Mouse (Mus musculus): Measurements from ENCODE around the gene Wfikkn1. TPM values are rescaled to one million over a fixed set of nuclear protein-coding genes. Genes with fewer than 3 reads are reported as not detected.
"Not testable (repeated sequence)": the region's sequence is repeated elsewhere in the genome, so short reads cannot be mapped to it uniquely, and the experiment has no call there.

Gene Wfikkn1
- polyA plus RNA-seq, 1 experiment from 2014 or later: 0.16 TPM

DNA sequence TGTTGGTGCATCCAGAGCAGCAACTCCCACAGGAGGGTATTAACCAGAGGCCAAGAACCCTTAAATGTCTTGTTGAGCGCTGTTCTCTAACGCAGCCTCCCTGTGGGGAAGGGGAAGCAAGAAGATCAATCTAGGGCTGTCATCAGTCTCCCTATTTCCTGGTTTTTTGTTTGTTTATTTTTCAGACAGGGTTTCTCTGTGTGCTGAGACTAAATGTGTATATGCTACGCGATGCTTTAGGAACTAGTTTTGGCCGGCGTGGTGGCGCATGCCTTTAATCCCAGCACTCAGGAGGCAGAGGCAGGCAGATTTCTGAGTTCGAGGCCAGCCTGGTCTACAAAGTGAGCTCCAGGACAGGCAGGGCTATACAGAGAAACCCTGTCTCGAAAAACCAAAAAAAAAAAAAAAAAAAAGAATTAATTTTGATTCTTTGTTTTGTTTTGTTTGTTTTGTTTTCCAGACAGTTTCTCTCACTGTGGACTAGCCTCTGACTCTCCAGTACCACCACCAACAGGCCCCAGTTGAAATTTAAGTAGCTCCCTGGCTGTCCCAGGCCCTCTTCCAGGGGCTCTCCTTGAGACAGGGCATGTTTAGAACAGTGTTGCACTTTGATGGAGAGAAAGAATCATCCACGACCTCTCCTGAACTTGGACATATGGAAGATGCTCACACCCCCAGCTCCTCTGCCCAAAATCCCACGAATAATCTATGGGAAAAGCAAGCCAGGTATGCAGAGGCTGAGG, 7.1 kb downstream of the Wfikkn1 start:
- no peaks in the 10 kb centered on the region for H3K9me3 ChIP-seq (ENCODE audit: control insufficient read depth, low read length)
- no peak overlapping the region for H3K27ac ChIP-seq (ENCODE audit: low read length)
- no peak overlapping the region for H3K4me3 ChIP-seq (ENCODE audit: low read length)
- no peak for ATAC-seq
- no peaks in the 10 kb centered on the region for H3K27me3 ChIP-seq (replicated peaks; ENCODE audit: control insufficient read depth, insufficient read depth, low read length)
- H3K9ac ChIP-seq (ENCODE audit: low read depth, low read length): no peak overlapping the region
- peaks cover 19% of the 10 kb centered on the region for H3K4me1 ChIP-seq (ENCODE audit: control insufficient read depth, insufficient read depth, low read length)
- WGBS: 72% methylated on average over 11 of the region's 11 CpGs
- peak overlapping the region; percentile 82; the same call in 1 of the 2 replicates for H3K4me2 ChIP-seq (ENCODE audit: low read depth, low read length)
- H3K36me3 ChIP-seq (ENCODE audit: control insufficient read depth, insufficient read depth, low read length): peaks cover 8% of the 10 kb centered on the region; the same call in 1 of the 2 replicates

- Histone ChIP-seq H3K9ac (ENCODE audit: low read depth, low read length) (no peak overlapping the region), H3K4me2 (ENCODE audit: low read depth, low read length) (no peak overlapping the region), H3K27ac (ENCODE audit: low read length) (no peak overlapping the region), H3K4me3 (ENCODE audit: low read length) (no peak overlapping the region), H3K9me3 (ENCODE audit: control insufficient read depth, low read length) (no peaks in the 10 kb centered on the region), H3K4me1 (ENCODE audit: control insufficient read depth, insufficient read depth, low read length) (peaks cover 24% of the 10 kb centered on the region), H3K36me3 (ENCODE audit: control insufficient read depth, insufficient read depth, low read length) (peaks cover 1% of the 10 kb centered on the region; the same call in 1 of the 2 replicates), H3K27me3 (replicated peaks; ENCODE audit: control insufficient read depth, insufficient read depth, low read length) (no peaks in the 10 kb centered on the region)
- ATAC-seq: no peak
- WGBS: 82% methylated on average over 3 of the region's 3 CpGs
These were observed 8.0 kb downstream of the Wfikkn1 start for GRCm38 (mm10) chr17:25872676-25873075.

DNA sequence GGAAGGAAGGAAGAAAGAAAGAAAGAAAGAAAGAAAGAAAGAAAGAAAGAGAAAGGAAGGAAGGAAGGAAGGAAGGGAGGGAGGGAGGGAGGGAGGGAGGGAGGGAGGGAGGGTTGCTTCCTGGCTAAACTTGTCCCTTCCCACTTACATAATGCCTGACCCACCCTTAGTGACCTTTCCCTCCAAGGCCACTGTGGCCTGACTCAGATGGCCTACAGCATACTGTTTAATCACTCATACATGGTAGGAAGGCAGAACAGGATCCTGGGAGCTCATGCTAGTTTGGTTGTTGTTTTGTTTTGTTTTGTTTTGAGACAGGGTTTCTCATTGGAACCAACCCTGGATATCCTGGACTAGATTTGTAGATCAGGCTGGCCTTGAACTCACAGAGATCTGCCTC, 9.1 kb downstream of the Wfikkn1 start:
- ATAC-seq; H3K27me3 ChIP-seq (replicated peaks; ENCODE audit: control insufficient read depth, insufficient read depth, low read length); H3K36me3 ChIP-seq (ENCODE audit: control insufficient read depth, insufficient read depth, low read length); H3K9ac ChIP-seq (ENCODE audit: low read depth, low read length); H3K4me2 ChIP-seq (ENCODE audit: low read depth, low read length); H3K9me3 ChIP-seq (ENCODE audit: control insufficient read depth, low read length); H3K27ac ChIP-seq (ENCODE audit: low read length); H3K4me3 ChIP-seq (ENCODE audit: low read length): not testable (repeated sequence)
- H3K4me1 ChIP-seq (ENCODE audit: control insufficient read depth, insufficient read depth, low read length): peaks cover 23% of the 10 kb centered on the region

- WGBS: 81% methylated on average over 2 of the region's 2 CpGs
- H3K9me3 ChIP-seq (ENCODE audit: control insufficient read depth, low read length): no peaks in the 10 kb centered on the region
- H3K27ac ChIP-seq (ENCODE audit: low read length): no peak overlapping the region
- no peak overlapping the region for H3K9ac ChIP-seq (ENCODE audit: low read depth, low read length)
- peaks cover 23% of the 10 kb centered on the region for H3K4me1 ChIP-seq (ENCODE audit: control insufficient read depth, insufficient read depth, low read length)
- no peak overlapping the region for H3K4me3 ChIP-seq (ENCODE audit: low read length)
- H3K36me3 ChIP-seq (ENCODE audit: control insufficient read depth, insufficient read depth, low read length): no peaks in the 10 kb centered on the region
- no peaks in the 10 kb centered on the region for H3K27me3 ChIP-seq (replicated peaks; ENCODE audit: control insufficient read depth, insufficient read depth, low read length)
- H3K4me2 ChIP-seq (ENCODE audit: low read depth, low read length): no peak overlapping the region
- no peak for ATAC-seq
These were observed 10.7 kb downstream of the Wfikkn1 start for GRCm38 (mm10) chr17:25869954-25870353.

- H3K9ac ChIP-seq (ENCODE audit: low read depth, low read length): no peak overlapping the region
- no peaks in the 10 kb centered on the region for H3K9me3 ChIP-seq (ENCODE audit: control insufficient read depth, low read length)
- no peaks in the 10 kb centered on the region for H3K36me3 ChIP-seq (ENCODE audit: control insufficient read depth, insufficient read depth, low read length)
- no peak overlapping the region for H3K4me2 ChIP-seq (ENCODE audit: low read depth, low read length)
- no peak overlapping the region for H3K4me3 ChIP-seq (ENCODE audit: low read length)
- H3K27ac ChIP-seq (ENCODE audit: low read length): no peak overlapping the region
- ATAC-seq: no peak
- peaks cover 23% of the 10 kb centered on the region for H3K4me1 ChIP-seq (ENCODE audit: control insufficient read depth, insufficient read depth, low read length)
- 90% methylated on average over 8 of the region's 8 CpGs for WGBS
- no peaks in the 10 kb centered on the region for H3K27me3 ChIP-seq (replicated peaks; ENCODE audit: control insufficient read depth, insufficient read depth, low read length)
These were observed 11.2 kb downstream of the Wfikkn1 start for GRCm38 (mm10) chr17:25869498-25869897.

- WGBS: 1% methylated on average over 24 of the region's 24 CpGs
- peak; percentile 88 for ATAC-seq
- H3K4me3 ChIP-seq (ENCODE audit: low read length): peak within 1 kb of the TSS; percentile 93
- H3K4me2 ChIP-seq (ENCODE audit: low read depth, low read length): peak within 1 kb of the TSS; percentile 95
- no peaks in the 10 kb centered on the region for H3K9me3 ChIP-seq (ENCODE audit: control insufficient read depth, low read length)
- no peaks in the 10 kb centered on the region for H3K36me3 ChIP-seq (ENCODE audit: control insufficient read depth, insufficient read depth, low read length)
- peaks cover 16% of the 10 kb centered on the region for H3K4me1 ChIP-seq (ENCODE audit: control insufficient read depth, insufficient read depth, low read length)
- peak within 1 kb of the TSS; percentile 89 for H3K27ac ChIP-seq (ENCODE audit: low read length)
- H3K27me3 ChIP-seq (replicated peaks; ENCODE audit: control insufficient read depth, insufficient read depth, low read length): no peaks in the 10 kb centered on the region
- peak within 1 kb of the TSS; percentile 82 for H3K9ac ChIP-seq (ENCODE audit: low read depth, low read length)
These were observed 12.0 kb downstream of the Wfikkn1 start, which contains the start of gene Mcrip2 for GRCm38 (mm10) chr17:25868601-25869191. Gene Mcrip2 (minus strand): TSS chr17:25868764.

DNA sequence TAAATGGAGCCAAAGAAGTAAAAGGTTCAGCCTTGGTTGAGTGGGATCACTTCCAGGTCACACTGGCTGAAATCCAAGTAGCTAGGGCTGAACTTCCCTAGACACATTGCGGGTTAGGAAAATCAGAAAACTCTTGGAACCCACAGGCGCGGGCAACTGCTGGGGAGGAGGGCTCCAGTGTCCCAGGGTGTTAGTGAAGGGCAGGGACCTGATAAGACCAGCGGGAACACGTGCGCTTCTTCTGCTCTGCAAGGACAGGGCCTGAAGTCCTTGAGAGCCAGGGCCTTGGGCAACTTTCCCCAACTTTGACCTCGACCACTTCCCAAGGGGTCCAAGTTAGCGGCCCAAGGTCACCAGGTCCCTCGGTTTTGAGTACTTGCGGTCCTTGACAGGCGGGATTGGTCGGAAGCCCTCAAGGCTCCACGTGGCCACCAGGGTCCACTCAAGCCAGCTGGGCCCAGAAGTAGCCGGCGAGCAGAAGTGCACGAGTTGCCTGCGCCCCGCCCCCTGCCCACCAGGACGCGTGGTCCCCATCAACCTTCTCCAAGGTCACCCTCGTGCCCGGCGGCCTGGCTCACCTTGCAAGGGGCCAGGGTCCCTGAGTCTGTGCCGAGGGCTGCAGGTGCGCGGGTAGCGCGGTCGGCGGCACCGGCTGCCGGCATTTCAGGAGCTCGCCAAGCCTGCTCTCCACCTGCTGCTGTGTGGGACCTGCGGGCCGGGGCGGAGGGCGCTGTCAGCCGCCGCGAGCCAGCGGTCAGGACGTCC, 12.6 kb downstream of the Wfikkn1 start:
- no peaks in the 10 kb centered on the region for H3K36me3 ChIP-seq (ENCODE audit: control insufficient read depth, insufficient read depth, low read length)
- peak overlapping the region; percentile 82 for H3K9ac ChIP-seq (ENCODE audit: low read depth, low read length)
- H3K27ac ChIP-seq (ENCODE audit: low read length): peak overlapping the region; percentile 89
- no peaks in the 10 kb centered on the region for H3K9me3 ChIP-seq (ENCODE audit: control insufficient read depth, low read length)
- WGBS: 1% methylated on average over 42 of the region's 42 CpGs
- peaks cover 16% of the 10 kb centered on the region for H3K4me1 ChIP-seq (ENCODE audit: control insufficient read depth, insufficient read depth, low read length)
- no peaks in the 10 kb centered on the region for H3K27me3 ChIP-seq (replicated peaks; ENCODE audit: control insufficient read depth, insufficient read depth, low read length)
- peak overlapping the region; percentile 95 for H3K4me2 ChIP-seq (ENCODE audit: low read depth, low read length)
- peak; percentile 43 for ATAC-seq
- peak overlapping the region; percentile 93 for H3K4me3 ChIP-seq (ENCODE audit: low read length)

DNA sequence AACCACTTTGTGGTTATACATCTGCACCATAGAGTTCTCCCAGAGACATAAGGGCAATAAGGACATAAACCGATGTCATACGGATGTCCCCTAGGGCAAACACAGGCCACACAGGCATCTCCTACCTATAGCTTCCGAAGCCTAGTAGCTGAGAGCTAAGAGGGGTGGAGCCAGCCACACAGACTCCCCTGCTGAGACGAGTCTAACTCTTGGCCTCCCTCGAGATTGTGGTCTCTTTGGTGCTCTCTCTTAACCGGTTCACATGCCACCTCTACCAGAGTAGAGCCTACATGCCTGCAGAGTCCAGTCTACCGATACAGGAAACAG, 13.2 kb downstream of the Wfikkn1 start:
- peak overlapping the region; percentile 82 for H3K9ac ChIP-seq (ENCODE audit: low read depth, low read length)
- no peaks in the 10 kb centered on the region for H3K9me3 ChIP-seq (ENCODE audit: control insufficient read depth, low read length)
- H3K4me2 ChIP-seq (ENCODE audit: low read depth, low read length): peak overlapping the region; percentile 95
- peak; percentile 33; the same call in 1 of the 2 replicates for ATAC-seq
- H3K27ac ChIP-seq (ENCODE audit: low read length): peak overlapping the region; percentile 89
- 15% methylated on average over 7 of the region's 7 CpGs for WGBS
- H3K27me3 ChIP-seq (replicated peaks; ENCODE audit: control insufficient read depth, insufficient read depth, low read length): no peaks in the 10 kb centered on the region
- H3K4me3 ChIP-seq (ENCODE audit: low read length): peak overlapping the region; percentile 93
- H3K36me3 ChIP-seq (ENCODE audit: control insufficient read depth, insufficient read depth, low read length): no peaks in the 10 kb centered on the region
- peaks cover 18% of the 10 kb centered on the region for H3K4me1 ChIP-seq (ENCODE audit: control insufficient read depth, insufficient read depth, low read length)

- ATAC-seq: no peak
- H3K36me3 ChIP-seq (ENCODE audit: control insufficient read depth, insufficient read depth, low read length): no peaks in the 10 kb centered on the region
- H3K4me2 ChIP-seq (ENCODE audit: low read depth, low read length): no peak overlapping the region
- H3K9ac ChIP-seq (ENCODE audit: low read depth, low read length): 0 out of 2 replicates have a peak overlapping the region, but pooled peaks have one; percentile 2
- WGBS: 84% methylated on average over 3 of the region's 3 CpGs
- H3K4me3 ChIP-seq (ENCODE audit: low read length): no peak overlapping the region
- H3K27me3 ChIP-seq (replicated peaks; ENCODE audit: control insufficient read depth, insufficient read depth, low read length): no peaks in the 10 kb centered on the region
- H3K4me1 ChIP-seq (ENCODE audit: control insufficient read depth, insufficient read depth, low read length): peaks cover 26% of the 10 kb centered on the region
- no peaks in the 10 kb centered on the region for H3K9me3 ChIP-seq (ENCODE audit: control insufficient read depth, low read length)
- no peak overlapping the region for H3K27ac ChIP-seq (ENCODE audit: low read length)
These were observed 14.5 kb downstream of the Wfikkn1 start for GRCm38 (mm10) chr17:25866172-25866571.

All from intestine, embryonic 16.5 days (tissue).